Mouse (Mus musculus) midbrain, embryonic 15.5 days (tissue): ENCODE measurements around the gene Prr36. TPM values are rescaled to one million over a fixed set of nuclear protein-coding genes. Genes with fewer than 3 reads are reported as not detected.
"Not testable (repeated sequence)": the region's sequence is repeated elsewhere in the genome, so short reads cannot be mapped to it uniquely, and the experiment has no call there.

Experiments used
- ATAC-seq: fragments of 200-750 bp; cut with Nextera tagmentation; replicated peaks from 2 replicates; pipeline ENCODE4 v1.8.0; 2017; ENCODE audit warnings: moderate TSS enrichment
- H3K27ac ChIP-seq: fragments of 300-500 bp; sonication (generic); 2 replicates; pipeline ENCODE4 v1.5.1; 2015; ENCODE audit warnings: mild to moderate bottlenecking, inconsistent platforms
- H3K27me3 ChIP-seq: fragments of 300-500 bp; sonication (generic); replicated peaks from 2 replicates; pipeline ENCODE4 v1.6.1; 2015; ENCODE audit warnings: inconsistent platforms
- H3K36me3 ChIP-seq: fragments of 300-500 bp; sonication (generic); replicated peaks from 2 replicates; pipeline ENCODE4 v1.6.1; 2015; ENCODE audit warnings: inconsistent platforms
- H3K4me1 ChIP-seq: fragments of 300-500 bp; sonication (generic); 2 replicates; pipeline ENCODE4 v1.6.1; 2015; ENCODE audit warnings: inconsistent platforms
- H3K4me2 ChIP-seq: fragments of 300-500 bp; sonication (generic); 2 replicates; pipeline ENCODE4 v1.6.1; 2015; ENCODE audit warnings: inconsistent platforms, mild to moderate bottlenecking, moderate library complexity
- H3K4me3 ChIP-seq: fragments of 300-500 bp; sonication (generic); 2 replicates; pipeline ENCODE4 v1.5.1; 2015; ENCODE audit warnings: mild to moderate bottlenecking, inconsistent platforms
- H3K9ac ChIP-seq: fragments of 300-500 bp; sonication (generic); 2 replicates; pipeline ENCODE4 v1.6.1; 2015; ENCODE audit warnings: mild to moderate bottlenecking, inconsistent platforms
- H3K9me3 ChIP-seq: fragments of 300-500 bp; sonication (generic); 2 replicates; pipeline ENCODE4 v1.6.1; 2016; ENCODE audit warnings: inconsistent platforms
- WGBS: fragments of 180-500 bp; shearing (Covaris S2); methylation state at CpG from one replicate; pipeline ENCODE4 v1.1.7; 2015; ENCODE audit warnings: mixed read lengths; 5-methylcytosine and 5-hydroxymethylcytosine counted together
- polyA plus RNA-seq: library from polyadenylated mRNA; unstranded; fragments of >200 nt; fragmentation: Nextera tagmentation; extraction: Ambion mirVana; gene quantifications from 2 replicates; pipeline ENCODE4 v1.2.1, GENCODE M21; 2015

Gene Prr36
- polyA plus RNA-seq: 54.7 and 61.1 TPM in 2 replicates

DNA sequence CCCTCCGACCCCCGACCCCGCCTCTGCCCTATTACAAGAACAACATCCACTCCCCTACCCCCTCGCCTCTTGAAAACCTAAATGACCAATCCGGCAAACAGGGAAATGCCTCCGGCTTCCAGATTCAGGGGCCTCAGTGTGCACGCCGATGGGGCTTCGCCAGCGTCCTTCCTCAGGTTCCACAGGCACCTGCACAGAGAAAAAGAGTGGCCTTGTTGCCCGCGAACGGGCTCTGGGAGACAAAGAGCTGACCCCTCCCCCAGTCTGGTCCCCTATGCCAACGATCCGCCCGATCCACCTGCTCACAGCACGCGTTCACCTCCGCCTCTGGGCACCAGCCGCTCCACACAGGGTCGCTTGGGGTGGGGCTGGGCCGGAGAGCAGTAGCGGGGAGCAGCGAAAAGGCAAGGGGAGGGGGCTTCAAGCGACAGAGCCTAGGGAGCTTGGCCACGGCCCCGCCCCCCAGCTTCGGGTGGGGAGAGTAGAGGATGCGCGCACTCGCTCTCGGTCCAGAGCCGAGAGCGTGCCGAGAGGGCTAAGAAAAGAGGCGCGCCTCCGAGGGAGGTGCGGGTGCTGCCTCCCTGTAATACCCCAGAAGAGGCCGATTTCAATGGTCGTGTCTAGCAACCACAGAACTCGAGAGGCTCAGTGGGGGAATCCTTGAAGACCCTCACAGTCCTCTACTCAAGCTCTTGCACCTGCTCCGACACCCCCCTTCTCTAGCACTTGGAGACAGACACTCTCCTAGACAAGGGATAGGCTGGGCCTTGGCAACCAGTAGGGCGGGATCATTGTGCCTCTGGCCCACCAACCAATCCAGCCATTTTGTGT lies at the start of gene Prr36:
Gene Prr36 (minus strand): TSS at position 669 of the 831 bp plus-strand sequence.
- H3K27me3 ChIP-seq: no peaks in the 10 kb centered on the region
- peak; percentile 93 for ATAC-seq
- H3K4me2 ChIP-seq: peak within 1 kb of the TSS; percentile 91
- H3K36me3 ChIP-seq: no peaks in the 10 kb centered on the region
- peak within 1 kb of the TSS; percentile 58 for H3K4me3 ChIP-seq
- peak within 1 kb of the TSS; percentile 94 for H3K27ac ChIP-seq
- H3K4me1 ChIP-seq: peaks cover 35% of the 10 kb centered on the region
- H3K9me3 ChIP-seq: no peaks in the 10 kb centered on the region
- peak within 1 kb of the TSS; percentile 81 for H3K9ac ChIP-seq
- 1% methylated on average over 44 of the region's 44 CpGs for WGBS

DNA sequence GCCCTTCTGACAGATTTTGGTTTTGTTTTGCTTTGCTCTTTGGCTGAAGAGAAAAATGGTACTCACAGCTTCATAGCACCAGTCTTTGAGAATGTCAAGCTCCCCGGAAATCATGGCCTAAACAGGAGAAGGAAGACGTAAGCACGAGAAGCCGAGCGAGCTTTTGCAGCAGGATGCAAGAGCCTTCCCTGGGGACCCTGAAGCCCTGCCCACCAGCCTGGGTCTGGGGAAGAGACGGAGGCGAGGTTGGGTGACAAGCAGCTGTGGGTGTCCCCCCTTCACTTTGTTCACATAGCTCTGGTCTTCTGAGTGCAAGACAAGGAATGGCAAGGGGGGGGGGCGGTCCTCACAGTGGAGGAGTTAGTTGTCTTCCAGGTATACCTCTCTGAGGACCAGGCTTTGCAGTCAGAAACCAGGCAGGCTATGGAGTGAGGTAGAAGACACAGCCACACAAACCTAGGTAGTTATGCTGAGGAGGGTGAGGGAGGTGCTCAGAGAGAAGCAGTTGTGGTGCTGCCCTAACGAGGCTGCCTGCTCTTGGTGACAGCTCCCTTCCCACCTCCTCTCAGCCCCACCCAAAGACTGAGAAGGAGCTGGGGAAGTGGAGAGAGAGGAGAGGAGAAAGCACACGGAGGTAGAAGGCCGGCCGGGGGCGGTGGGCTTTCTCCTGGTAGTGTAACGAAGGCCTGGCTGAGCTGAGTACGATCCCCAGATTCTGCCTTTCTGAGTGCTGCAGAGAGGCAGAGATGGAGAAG lies 48.1 kb upstream of the Prr36 start:
- Histone ChIP-seq H3K9me3 (no peaks in the 10 kb centered on the region), H3K4me2 (no peak overlapping the region), H3K27me3 (no peaks in the 10 kb centered on the region), H3K27ac (no peak overlapping the region), H3K9ac (no peak overlapping the region), H3K4me1 (no peaks in the 10 kb centered on the region), H3K4me3 (no peak overlapping the region), H3K36me3 (peaks cover 50% of the 10 kb centered on the region)
- ATAC-seq: no peak
- 94% methylated on average over 15 of the region's 15 CpGs for WGBS

DNA sequence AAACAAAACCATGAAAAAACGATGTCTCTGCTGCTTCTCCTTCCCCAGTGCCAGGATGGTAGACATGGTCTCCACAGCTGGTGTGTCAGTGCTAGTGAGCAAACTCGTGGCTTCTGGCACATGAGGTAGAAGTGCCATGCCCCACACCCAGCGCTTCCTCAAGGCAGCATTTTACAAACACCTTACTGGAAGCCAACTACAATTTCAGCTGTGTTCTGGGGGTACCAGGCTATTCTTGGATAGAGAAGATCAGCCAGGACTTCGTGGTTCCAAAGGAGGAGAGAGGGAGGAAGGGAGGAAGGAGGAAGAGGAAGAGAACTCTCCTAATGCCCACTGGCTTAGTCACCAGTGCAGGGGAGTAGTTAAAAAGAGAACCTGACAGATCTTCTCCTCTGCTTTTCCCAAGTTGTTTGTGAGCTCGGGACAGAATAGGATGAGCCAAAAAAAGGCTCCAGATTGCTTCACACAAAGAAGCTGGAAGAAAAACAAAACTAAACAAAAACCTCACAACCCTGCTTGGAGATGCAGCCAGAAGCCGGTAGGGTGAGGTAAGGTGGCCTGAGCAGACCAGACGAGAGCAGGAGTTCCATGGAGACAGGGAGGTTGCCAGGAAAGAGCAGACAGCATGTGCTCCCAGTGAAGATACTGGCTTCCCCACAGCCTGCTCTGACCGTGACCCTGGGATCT lies 46.0 kb upstream of the Prr36 start:
- WGBS: 96% methylated on average over 8 of the region's 8 CpGs

DNA sequence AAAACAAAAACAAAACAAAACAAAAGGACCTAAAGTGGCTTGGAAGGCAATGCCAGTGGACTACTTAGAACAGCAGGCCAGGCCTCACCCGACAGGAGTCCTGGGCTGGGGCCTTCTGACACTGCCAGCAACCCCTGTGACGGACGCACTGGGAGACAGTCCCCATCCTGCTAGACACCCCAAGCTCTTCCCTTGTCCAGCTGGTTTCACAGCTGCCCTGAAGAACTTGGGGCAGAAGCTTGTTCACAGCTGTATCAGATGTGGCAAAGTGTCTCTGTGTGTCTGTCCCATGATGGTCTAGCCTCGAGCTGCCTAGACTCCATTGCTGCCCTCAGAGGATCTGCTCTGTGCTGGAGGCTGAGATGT lies 42.5 kb upstream of the Prr36 start:
- H3K9me3 ChIP-seq: no peaks in the 10 kb centered on the region
- H3K4me2 ChIP-seq: 0 out of 2 replicates have a peak overlapping the region, but pooled peaks have one; percentile 58
- ATAC-seq: no peak
- no peaks in the 10 kb centered on the region for H3K27me3 ChIP-seq
- 79% methylated on average over 4 of the region's 4 CpGs for WGBS
- H3K36me3 ChIP-seq: peaks cover 27% of the 10 kb centered on the region
- H3K27ac ChIP-seq: peak overlapping the region; percentile 94
- H3K4me1 ChIP-seq: peaks cover 34% of the 10 kb centered on the region
- H3K9ac ChIP-seq: no peak overlapping the region
- peak overlapping the region; percentile 72; the same call in 1 of the 2 replicates for H3K4me3 ChIP-seq

More for the DNA sequence above, 46.0 kb upstream of the Prr36 start:
- Histone ChIP-seq H3K4me2 (no peak overlapping the region), H3K4me3 (no peak overlapping the region), H3K4me1 (peaks cover 8% of the 10 kb centered on the region), H3K9ac (no peak overlapping the region), H3K27me3 (no peaks in the 10 kb centered on the region), H3K9me3 (no peaks in the 10 kb centered on the region), H3K27ac (no peak overlapping the region), H3K36me3 (peaks cover 41% of the 10 kb centered on the region)
- no peak for ATAC-seq

DNA sequence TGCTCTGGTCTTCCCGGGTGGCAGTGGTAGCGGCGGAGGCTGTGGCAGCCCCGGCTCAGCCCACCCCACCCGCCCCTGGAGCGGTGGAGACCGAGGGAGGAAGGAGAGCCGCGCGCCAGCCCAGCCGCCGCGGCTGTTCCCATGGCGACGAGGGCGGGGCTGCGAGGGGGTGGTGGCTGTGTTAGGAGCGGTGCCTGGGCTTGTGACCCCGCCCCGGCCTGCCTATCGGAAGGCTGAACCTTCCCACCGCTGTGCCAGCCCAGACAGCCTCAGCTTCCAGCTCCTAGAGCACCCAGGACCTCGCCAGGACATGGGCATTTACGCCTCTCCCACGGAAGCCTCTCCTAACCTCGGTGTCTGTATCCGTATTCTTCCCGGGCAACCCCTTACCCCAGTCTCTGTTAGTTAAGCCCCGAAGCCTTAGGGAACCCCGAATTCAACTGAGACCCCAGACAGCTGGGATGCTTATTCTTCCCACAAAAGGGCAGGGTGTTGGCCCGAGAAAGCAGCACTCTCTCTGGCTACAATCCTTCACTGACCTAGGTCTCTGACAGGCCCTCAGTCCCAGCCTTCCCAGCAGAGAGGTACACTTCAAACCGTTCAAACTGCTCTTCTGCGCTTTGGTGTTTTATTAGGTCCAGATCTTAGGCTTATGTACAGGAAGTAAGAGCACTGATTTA lies 42.0 kb upstream of the Prr36 start, which contains the start of gene Ctxn1:
Gene Ctxn1 (minus strand): TSS at position 150 of the 680 bp plus-strand sequence.
- H3K36me3 ChIP-seq: peaks cover 31% of the 10 kb centered on the region

DNA sequence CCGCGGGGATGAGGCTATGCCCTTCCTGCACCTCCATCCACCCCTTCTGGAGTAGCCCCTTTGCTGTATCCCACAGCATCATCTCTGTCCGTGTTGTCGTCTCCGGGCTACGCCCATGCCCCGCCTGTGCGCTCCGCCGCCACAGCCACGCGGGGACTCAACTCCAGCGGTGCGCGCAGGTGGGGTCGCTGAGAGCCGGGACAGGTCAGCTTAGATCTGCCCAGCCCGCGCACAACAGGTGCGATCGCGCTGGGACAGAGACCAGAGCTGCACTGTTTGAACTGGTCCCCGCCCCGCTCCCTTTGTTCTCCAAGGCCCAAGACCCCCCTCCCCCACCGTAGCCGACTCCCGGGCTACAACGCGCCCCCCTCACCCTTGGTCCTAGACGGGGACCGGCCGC lies 41.4 kb upstream of the Prr36 start:
- under 1% methylated on average over 32 of the region's 32 CpGs for WGBS
- peaks cover 45% of the 10 kb centered on the region for H3K4me1 ChIP-seq
- no peaks in the 10 kb centered on the region for H3K9me3 ChIP-seq

More for the DNA sequence above, 42.0 kb upstream of the Prr36 start, which contains the start of gene Ctxn1:
- Histone ChIP-seq H3K27me3 (no peaks in the 10 kb centered on the region), H3K4me1 (peaks cover 39% of the 10 kb centered on the region), H3K27ac (peak within 1 kb of the TSS; percentile 94), H3K9me3 (no peaks in the 10 kb centered on the region), H3K4me2 (peak within 1 kb of the TSS; percentile 58), H3K4me3 (peak within 1 kb of the TSS; percentile 72), H3K9ac (peak within 1 kb of the TSS; percentile 83)
- peak; percentile 93 for ATAC-seq
- 5% methylated on average over 31 of the region's 33 CpGs for WGBS

DNA sequence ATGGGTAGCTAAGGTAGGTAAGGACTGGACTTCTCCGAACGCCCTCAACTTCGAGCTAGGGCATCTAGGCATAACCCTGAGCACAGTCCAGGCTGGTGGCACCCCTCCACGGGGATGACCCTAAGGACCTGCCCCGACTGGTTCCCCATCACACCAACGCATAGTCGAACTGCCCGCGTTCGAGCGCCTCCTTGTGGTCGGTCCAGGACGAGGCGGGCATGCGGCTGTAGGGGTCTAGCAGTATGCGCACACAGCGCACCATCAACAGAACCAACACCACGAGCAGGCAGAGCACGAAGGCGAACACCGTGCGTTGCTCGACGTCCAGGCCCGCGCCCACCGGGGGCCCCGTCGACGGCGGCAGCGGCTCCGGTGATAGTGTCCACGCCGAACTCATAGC lies 41.0 kb upstream of the Prr36 start:
- no peaks in the 10 kb centered on the region for H3K27me3 ChIP-seq
- H3K36me3 ChIP-seq: peaks cover 29% of the 10 kb centered on the region
- H3K9ac ChIP-seq: peak overlapping the region; percentile 83
- H3K4me2 ChIP-seq: peak overlapping the region; percentile 58
- H3K4me1 ChIP-seq: peaks cover 48% of the 10 kb centered on the region
- H3K9me3 ChIP-seq: no peaks in the 10 kb centered on the region
- H3K4me3 ChIP-seq: peak overlapping the region; percentile 72
- peak overlapping the region; percentile 94 for H3K27ac ChIP-seq
- ATAC-seq: peak; percentile 69
- 2% methylated on average over 35 of the region's 35 CpGs for WGBS

More for the DNA sequence above, 41.4 kb upstream of the Prr36 start:
- Histone ChIP-seq H3K27me3 (no peaks in the 10 kb centered on the region), H3K9ac (peak overlapping the region; percentile 83), H3K4me3 (peak overlapping the region; percentile 72), H3K4me2 (peak overlapping the region; percentile 58), H3K27ac (peak overlapping the region; percentile 94), H3K36me3 (peaks cover 31% of the 10 kb centered on the region)
- peak; percentile 75 for ATAC-seq

DNA sequence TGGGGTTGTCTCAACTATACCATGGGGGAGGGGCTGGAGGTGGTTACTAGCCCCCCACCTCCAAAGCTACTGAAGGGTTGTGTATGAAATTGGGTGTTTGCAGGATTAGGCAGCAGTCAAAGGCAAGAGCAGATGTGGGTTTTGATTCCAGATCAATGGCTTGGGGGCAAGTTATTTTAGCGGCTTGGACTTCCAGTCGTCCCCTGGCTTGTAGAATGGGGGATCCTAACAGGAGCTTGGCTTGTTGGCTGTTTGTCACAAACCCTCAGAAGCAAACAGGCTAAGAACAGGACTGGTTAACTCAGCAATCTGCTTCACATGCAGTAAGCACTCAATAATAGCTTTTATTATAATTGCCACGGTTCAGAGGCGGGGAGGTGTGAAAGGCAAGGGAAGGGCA lies 40.1 kb upstream of the Prr36 start:
- Histone ChIP-seq H3K27me3 (no peaks in the 10 kb centered on the region), H3K9ac (peak overlapping the region; percentile 83), H3K4me3 (peak overlapping the region; percentile 72), H3K27ac (peak overlapping the region; percentile 94), H3K4me1 (peaks cover 51% of the 10 kb centered on the region), H3K4me2 (peak overlapping the region; percentile 58), H3K36me3 (peaks cover 27% of the 10 kb centered on the region), H3K9me3 (no peaks in the 10 kb centered on the region)
- WGBS: 47% methylated on average over 4 of the region's 4 CpGs
- no peak for ATAC-seq

DNA sequence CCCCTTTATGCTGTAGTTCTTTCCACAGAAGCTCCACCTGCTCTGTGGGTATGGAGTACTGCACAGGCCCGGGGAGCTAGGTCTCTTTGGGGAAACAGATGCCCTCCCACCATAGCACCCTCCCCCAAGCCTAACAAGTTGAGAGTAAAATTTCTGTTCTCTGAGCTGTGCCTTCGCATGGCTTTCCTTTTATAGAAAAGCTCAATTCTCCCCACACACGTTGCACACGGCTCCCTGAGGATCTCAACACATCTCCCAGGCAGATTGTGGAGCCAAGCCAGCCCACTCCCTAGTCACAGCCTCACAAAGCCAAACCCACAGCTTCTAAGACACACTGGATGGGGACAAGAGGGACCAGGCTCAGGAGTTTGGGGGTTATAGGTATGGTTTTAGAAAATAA lies 39.7 kb upstream of the Prr36 start:
- H3K9me3 ChIP-seq: no peaks in the 10 kb centered on the region
- peaks cover 27% of the 10 kb centered on the region for H3K36me3 ChIP-seq
- peak overlapping the region; percentile 83; the same call in 1 of the 2 replicates for H3K9ac ChIP-seq
- peak overlapping the region; percentile 94 for H3K27ac ChIP-seq
- H3K4me2 ChIP-seq: peak overlapping the region; percentile 58
- WGBS: 56% methylated on average over 4 of the region's 4 CpGs
- ATAC-seq: no peak
- H3K4me1 ChIP-seq: peaks cover 55% of the 10 kb centered on the region
- H3K27me3 ChIP-seq: no peaks in the 10 kb centered on the region
- peak overlapping the region; percentile 72 for H3K4me3 ChIP-seq

DNA sequence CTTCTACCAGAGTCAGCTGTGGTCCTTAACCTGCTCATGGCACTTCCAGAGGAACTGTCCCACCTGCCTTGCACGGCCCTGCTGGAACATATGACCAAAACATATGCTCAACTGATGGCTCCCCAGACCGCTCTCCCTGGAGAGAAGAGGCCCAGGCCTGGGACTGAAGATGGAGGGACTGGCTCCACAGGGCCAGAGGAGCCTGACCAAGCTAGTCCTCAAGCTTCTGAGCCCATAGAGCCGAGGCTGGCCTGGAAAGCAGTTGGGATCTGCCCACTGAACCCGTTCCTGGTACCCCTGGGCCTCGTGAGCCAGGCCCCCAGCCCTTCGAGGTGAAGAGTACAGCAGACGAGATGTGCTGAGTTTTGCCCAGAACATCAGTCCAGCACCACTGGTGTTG lies 38.2 kb upstream of the Prr36 start:
- H3K9me3 ChIP-seq, H3K27ac ChIP-seq, H3K4me3 ChIP-seq, ATAC-seq, H3K9ac ChIP-seq, H3K4me2 ChIP-seq, H3K27me3 ChIP-seq: not testable (repeated sequence)
- 93% methylated on average over 7 of the region's 7 CpGs for WGBS
- Histone ChIP-seq H3K36me3 (peaks cover 23% of the 10 kb centered on the region), H3K4me1 (peaks cover 55% of the 10 kb centered on the region)

DNA sequence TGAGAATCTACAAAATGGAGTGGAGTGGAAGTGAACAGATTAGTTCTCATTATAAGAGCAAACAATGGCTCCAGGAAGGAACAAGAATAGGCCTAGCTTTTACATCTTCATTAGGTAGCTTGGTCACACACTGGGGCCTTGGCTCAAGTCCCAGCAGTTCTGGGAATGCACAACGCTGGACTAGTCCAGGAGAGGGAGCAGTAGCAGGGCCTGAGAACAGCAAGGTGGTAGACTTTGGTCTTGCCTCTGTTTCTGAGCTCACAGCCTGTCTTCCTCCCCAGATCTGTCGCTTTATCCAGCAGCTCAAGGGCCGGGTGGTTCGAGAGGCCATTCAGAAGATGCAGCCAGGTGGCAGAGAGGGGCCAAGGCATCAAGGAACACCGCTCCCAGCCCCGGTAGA lies 36.7 kb upstream of the Prr36 start:
- Histone ChIP-seq H3K27me3 (no peaks in the 10 kb centered on the region), H3K27ac (peak overlapping the region; percentile 91), H3K4me1 (peaks cover 48% of the 10 kb centered on the region), H3K9me3 (no peaks in the 10 kb centered on the region), H3K4me3 (peak overlapping the region; percentile 71), H3K36me3 (peaks cover 23% of the 10 kb centered on the region), H3K4me2 (peak overlapping the region; percentile 86), H3K9ac (peak overlapping the region; percentile 88; the same call in 1 of the 2 replicates)
- no peak for ATAC-seq
- WGBS: 56% methylated on average over 6 of the region's 6 CpGs
